Mouse (Mus musculus) ES-CJ7 (cell line): Measurements from ENCODE around the gene St3gal2.
"Not testable (repeated sequence)": the region's sequence is repeated elsewhere in the genome, so short reads cannot be mapped to it uniquely, and the experiment has no call there.

ENCODE experiments used
- DNase-seq: peaks from one replicate; pipeline ENCODE4 v3.0.0; 2011; ENCODE audit warnings: low read depth, low spot score

The St3gal2 gene

GRCm38 (mm10) chr8:110919341-110920031, at the start of gene St3gal2:
St3gal2 (plus strand) TSS chr8:110919922.
- DNase-seq, result peak; percentile 99

DNA sequence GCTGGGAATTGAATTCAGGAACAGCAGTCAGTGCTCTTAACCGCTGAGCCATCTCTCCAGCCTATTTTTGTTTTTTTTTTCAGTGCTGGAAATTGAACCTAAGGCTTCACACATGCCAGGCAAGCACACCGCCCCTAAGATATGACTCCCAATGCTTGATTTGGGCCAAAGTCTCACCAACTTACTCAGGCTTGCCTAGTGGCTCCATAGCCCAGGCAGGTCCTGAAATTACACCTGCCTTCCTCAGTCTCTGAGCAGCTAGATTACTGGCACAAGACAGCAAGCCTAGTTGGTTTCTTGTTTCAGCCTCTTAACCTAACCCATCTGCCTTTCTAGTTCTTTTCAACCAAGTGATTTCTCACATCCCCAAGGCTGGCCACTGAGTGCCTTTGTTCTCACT, 49.2 kb upstream of the St3gal2 start:
- DNase-seq, result no peak

DNA sequence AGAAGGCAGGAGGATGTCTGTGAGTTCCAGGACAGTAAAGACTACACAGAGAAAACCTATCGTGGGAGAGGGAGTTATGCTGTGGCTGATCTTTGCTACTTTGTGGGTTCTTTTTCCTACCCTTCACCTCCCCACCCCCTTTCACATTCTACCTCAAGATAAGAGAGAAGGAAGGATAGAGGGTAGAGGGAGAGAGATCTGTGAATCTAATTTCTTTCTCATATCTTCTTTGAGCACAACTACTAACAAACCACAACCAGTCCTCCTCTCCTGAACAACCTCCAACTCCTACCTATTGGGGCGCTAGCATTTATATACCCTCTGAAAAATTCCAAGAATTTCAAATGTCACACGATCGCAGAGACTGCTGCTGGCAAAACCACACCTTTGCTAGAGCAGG, 41.9 kb upstream of the St3gal2 start:
- DNase-seq, result no peak

- DNase-seq, result no peak
Observed at GRCm38 (mm10) chr8:110881741-110882310, 37.9 kb upstream of the St3gal2 start.

DNA sequence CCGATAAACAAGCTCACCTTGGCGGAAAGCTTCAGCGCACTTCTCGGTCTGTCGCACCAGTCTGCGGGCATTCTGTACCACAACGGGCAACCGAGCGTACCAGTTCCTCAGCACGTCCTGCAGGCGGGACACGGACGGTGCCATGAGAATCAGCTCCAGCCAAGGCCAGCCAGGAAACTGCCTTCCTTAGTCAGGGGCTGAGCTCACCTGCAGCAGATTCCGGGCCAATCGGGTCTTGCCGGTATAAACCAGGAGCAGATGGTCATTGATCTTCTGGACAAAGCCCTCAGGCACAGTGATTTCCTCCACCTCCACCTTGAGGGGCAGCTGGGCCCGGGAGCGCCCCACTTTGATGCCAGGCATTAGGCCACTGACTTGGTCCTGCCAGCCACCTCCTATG, 35.9 kb upstream of the St3gal2 start:
- DNase-seq, result no peak

DNA sequence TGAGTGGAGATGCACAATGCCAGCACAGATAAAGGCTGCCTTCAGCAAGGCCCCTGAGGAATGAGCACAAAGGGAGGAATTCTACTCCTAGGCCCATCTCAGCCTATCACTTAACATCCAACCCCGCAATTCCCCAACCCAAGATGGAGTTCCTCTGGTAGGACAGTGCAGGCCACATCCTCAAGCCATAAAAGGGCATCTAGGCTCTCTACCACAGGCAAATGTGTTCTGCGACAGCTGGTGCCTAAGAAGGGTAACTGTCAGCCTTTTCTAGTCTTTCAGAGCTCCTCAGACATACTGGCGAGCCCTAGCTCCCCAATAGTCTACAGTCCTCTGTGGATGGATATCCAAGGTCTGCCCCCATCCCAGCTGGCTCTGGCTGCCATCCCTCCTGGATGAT, 33.1 kb upstream of the St3gal2 start:
- DNase-seq, result no peak

- no peak for DNase-seq
Observed at GRCm38 (mm10) chr8:110887551-110887950, 32.2 kb upstream of the St3gal2 start.

- DNase-seq, result no peak
Observed at GRCm38 (mm10) chr8:110888441-110888840, 31.3 kb upstream of the St3gal2 start.

DNA sequence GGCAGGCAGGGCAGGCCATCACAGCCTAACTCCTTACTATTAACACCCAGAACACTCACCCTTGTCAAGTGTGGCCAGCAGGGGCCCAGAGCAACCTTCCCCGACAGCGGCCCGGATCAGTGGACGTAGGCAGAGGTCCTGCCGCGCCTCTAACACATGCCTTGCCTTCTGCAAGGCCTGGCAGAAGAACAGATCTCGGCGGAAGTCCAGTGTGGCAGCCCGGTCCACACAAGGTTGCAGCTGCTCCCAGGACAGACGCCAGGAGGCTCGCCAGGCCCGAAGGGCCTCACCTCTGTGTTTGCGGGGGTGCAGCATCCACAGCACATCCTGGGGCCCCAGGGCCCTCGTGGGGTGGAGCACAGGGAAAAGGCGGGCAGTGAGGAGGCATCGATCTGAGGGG, 30.9 kb upstream of the St3gal2 start:
- no peak for DNase-seq

DNA sequence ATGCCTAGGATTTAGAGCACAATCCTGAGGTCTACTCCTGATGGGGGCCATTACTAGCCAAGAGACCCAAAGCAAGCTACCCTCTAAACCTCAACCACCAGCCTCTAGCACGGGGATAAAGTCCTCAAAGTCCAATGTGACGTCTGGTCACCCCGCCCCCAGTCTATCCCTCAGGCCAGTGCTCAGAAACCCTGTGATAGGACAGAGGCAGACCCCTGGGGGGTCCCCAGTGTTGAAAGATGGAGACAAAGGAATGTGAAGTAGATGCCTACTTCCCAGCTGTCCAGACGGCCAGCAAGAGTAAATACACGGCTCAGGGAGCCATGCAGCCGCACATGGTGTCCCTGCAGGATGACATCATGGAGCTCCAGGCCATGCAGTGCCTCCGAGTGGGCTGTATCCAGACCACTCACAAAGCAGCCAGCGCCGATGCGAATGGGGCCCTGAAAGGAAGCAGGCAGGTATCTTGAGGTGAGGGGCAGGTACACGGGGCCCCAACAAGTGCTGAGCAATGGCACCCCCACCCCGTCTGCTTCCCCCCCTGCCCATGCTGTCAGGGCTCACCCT, 29.7 kb upstream of the St3gal2 start:
- DNase-seq, result no peak

- peak; percentile 36 for DNase-seq
Observed at GRCm38 (mm10) chr8:110892040-110892439, 27.7 kb upstream of the St3gal2 start.

DNA sequence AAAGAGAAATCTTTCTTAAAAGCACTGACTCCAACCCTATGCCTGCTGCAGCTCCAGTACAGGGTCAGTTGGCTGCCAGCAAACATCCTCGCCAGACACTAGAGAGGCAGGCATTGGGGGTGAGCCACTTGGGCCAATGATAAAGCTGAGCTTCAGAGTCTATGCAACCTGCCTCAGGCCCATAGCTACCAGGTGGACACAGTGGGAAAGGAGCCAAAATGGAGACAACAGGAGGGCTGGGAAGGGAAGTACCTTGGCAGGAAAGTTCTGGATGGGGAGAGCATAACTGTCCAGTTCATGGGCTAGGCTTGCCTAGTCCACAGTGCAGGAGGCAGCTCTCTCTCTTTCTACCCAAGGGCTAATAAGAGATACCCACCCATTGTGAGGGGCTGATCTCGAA, 26.8 kb upstream of the St3gal2 start:
- no peak for DNase-seq

GRCm38 (mm10) chr8:110894851-110895250, 24.9 kb upstream of the St3gal2 start:
- peak; percentile 51 for DNase-seq

GRCm38 (mm10) chr8:110895254-110895653, 24.5 kb upstream of the St3gal2 start:
- DNase-seq, result no peak

DNA sequence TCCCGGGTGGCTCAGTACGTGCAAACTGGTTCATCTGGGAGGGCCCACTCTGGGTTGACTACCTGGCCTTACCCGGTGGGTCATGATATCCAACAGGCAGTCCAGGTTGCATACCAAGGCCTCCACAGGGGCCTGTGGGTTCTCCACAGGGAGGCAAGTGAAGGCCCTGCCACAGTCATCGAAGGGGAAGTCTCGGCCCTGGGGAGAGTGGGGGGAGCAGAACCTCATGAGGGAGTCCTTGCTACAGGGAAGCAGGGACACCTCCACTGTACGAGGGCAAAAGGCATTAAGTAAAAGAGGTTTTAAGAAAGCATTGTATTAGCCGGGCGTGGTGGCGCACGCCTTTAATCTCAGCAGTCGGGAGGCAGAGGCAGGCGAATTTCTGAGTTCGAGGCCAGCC, 23.9 kb upstream of the St3gal2 start:
- DNase-seq, result no peak

GRCm38 (mm10) chr8:110897495-110897894, 22.2 kb upstream of the St3gal2 start:
- DNase-seq, result peak; percentile 53

DNA sequence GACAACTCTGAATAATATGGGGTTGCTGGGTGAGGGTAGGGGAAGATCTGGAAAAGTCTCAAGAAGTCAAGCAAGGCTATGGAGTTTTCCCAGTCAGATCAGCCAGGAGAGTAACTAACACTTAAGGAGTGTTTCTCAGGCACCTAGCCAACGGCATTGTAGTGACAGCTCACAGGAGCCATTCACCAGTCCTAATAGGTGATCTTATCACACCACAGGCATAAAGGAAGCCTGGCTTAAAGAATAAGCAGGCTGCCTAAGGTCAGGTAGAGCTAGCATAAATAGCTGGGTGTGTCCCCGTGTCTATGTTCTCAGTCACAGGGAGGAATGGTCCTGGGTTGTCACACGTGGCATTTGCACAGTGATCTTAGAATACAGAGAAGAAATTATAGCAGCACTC, 18.7 kb upstream of the St3gal2 start:
- DNase-seq, result no peak

DNA sequence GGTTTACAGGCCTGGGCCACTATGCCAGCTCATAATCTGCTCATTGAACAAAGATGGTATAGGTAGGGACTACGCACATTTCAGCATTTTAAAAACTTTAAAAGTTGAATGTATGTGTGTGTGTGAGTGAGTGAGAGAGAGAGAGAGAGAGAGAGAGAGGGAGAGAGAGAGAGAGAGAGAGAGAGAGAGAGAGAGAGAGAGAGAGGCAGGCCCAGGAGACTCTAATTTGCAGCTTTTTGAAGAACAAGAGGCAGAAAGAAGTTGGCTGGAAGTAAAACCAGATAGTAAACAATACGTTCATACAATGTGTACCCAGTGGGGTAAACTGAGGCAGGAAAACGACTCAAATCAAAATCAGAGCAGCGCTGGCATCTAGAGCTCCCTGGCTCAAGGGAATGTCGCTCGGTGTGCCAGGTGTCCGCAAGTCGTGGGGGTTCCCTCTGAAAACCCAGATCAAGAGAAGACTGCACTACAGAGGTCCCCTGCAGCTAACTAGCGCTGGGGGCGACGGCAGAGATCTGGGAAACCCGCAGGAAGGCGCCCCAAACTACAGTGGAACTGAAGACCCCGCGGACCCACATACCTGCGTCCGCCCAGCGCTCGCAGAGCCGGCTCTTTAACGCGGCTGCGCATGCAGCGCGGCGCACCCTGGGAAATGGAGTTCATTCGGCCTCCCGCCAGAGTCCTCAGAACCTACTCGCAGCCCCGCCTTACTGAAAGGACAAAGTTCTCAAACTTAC, 17.7 kb upstream of the St3gal2 start, which contains the start of gene Fuk:
TSS of gene Fuk (minus strand) at position 650 of the 740 bp plus-strand sequence.
- DNase-seq, result peak; percentile 83

- no peak for DNase-seq
Observed at GRCm38 (mm10) chr8:110902579-110902965, 17.1 kb upstream of the St3gal2 start.

DNA sequence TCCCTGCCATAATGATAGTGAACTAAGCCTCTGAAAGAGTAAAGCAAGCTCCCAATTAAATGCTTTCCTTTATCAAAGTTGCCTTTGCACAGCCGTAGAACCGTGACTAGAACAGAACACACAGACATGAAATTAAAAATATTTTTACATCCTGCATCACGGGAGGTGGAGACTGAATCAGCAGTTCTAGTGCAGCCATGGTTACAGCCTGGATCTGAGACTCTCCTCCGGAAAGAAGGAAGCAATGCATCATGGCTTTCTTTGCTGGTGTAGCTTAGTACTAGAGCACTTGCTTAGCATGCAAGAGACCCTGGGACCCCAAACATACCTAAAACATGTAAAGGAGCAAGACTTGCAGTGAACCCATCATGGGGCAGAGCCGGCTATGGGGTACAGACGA, 14.3 kb upstream of the St3gal2 start:
- no peak for DNase-seq

DNA sequence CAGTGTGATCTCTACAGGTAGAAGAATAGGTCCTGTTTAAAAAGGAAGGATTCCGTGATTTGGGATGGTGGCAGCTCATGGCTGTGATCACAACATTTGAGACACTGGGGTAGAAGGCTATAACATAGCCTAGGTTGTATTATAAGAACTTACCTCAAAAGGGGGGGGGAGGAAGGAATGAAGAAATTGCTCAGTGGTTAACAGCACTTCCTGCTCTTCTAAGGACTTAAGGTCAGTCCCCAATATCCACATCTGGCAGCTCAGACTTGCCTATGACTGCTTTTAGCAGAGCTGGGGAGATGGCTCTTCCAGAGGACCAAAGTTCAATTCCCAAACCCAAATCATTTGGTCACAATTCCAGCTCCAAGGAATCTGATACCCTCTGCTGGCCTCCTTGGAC, 13.0 kb upstream of the St3gal2 start:
- DNase-seq, result no peak

DNA sequence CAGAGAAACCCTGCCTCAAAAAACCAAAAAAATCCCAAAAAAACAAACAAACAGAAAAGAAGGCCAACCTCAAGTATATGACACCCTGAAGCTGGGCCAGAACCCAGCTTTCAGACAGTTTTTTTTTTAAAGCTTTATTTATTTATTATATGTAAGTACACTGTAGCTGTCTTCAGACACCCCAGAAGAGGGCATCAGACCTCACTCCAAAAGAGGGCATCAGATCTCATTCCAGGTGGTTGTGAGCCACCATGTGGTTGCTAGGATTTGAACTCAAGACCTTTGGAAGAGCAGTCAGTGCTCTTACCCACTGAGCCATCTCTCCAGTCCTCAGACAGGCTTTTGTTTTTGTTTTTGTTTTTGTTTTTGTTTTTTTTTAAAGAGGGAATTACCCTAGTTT, 9.9 kb upstream of the St3gal2 start:
- DNase-seq, result not testable (repeated sequence)
